Mouse (Mus musculus) limb, embryonic 13.5 days (tissue): Measurements from ENCODE around the gene Gdap2. TPM values are rescaled to one million over a fixed set of nuclear protein-coding genes. Genes with fewer than 3 reads are reported as not detected.

Experiments used
- polyA plus RNA-seq: library from polyadenylated mRNA; unstranded; fragments of >200 nt; fragmentation: Nextera tagmentation; extraction: Ambion mirVana; gene quantifications from 2 replicates; pipeline ENCODE4 v1.2.1, GENCODE M21; 2015

Gdap2 gene
- polyA plus RNA-seq, 1 experiment from 2014 or later, result 32.1 TPM

Other genes with a start within 250 kb of the Gdap2 start
- 42.4 and 44.5 TPM in 2 replicates for gene Wdr3, start within 50 bp of the Gdap2 start, polyA plus RNA-seq